Mouse (Mus musculus) neural tube, embryonic 11.5 days (tissue): ENCODE measurements around the gene Tmem88. TPM values are rescaled to one million over a fixed set of nuclear protein-coding genes. Genes with fewer than 3 reads are reported as not detected.

ENCODE experiments used
- ATAC-seq: fragments of 200-750 bp; cut with Nextera tagmentation; 2 replicates; pipeline ENCODE4 v1.8.0; 2017; ENCODE audit warnings: moderate number of reproducible peaks, mild to moderate bottlenecking, moderate TSS enrichment, moderate library complexity; ENCODE audit not compliant: insufficient read depth, low FRiP score, low TSS enrichment
- DNase-seq: peaks from one replicate; pipeline ENCODE4 v3.0.0-alpha.2; 2015; ENCODE audit warnings: low spot score
- H3K27ac ChIP-seq: fragments of 300-500 bp; sonication (generic); 2 replicates; pipeline ENCODE4 v1.5.1; 2014; ENCODE audit warnings: low read depth, mild to moderate bottlenecking, low read length
- H3K27me3 ChIP-seq: fragments of 300-500 bp; sonication (generic); 2 replicates; pipeline ENCODE4 v1.6.1; 2014; ENCODE audit warnings: mild to moderate bottlenecking, low read length, mixed read lengths; ENCODE audit not compliant: control insufficient read depth, insufficient read depth
- H3K36me3 ChIP-seq: fragments of 300-500 bp; sonication (generic); 2 replicates; pipeline ENCODE4 v1.6.1; 2014; ENCODE audit warnings: mild to moderate bottlenecking, low read length, moderate library complexity, mixed read lengths; ENCODE audit not compliant: control insufficient read depth, insufficient read depth
- H3K4me1 ChIP-seq: fragments of 300-500 bp; sonication (generic); 2 replicates; pipeline ENCODE4 v1.6.1; 2014; ENCODE audit warnings: low read length, mixed read lengths; ENCODE audit not compliant: control insufficient read depth, insufficient read depth
- H3K4me2 ChIP-seq: fragments of 300-500 bp; sonication (generic); 2 replicates; pipeline ENCODE4 v1.6.1; 2014; ENCODE audit warnings: low read depth, mild to moderate bottlenecking, moderate library complexity
- H3K4me3 ChIP-seq: fragments of 300-500 bp; sonication (generic); 2 replicates; pipeline ENCODE4 v1.5.1; 2014; ENCODE audit warnings: low read depth, low read length
- H3K9ac ChIP-seq: fragments of 300-500 bp; sonication (generic); 2 replicates; pipeline ENCODE4 v1.6.1; 2014; ENCODE audit warnings: mild to moderate bottlenecking, low read length
- H3K9me3 ChIP-seq: fragments of 300-500 bp; sonication (generic); 2 replicates; pipeline ENCODE4 v1.6.1; 2016; ENCODE audit warnings: low read length; ENCODE audit not compliant: control insufficient read depth
- WGBS: fragments of 180-500 bp; shearing (Covaris S2); extraction: QIAGEN DNeasy Blood & Tissue Kit; methylation state at CpG from one replicate; pipeline ENCODE4 v1.1.7; 2014; 5-methylcytosine and 5-hydroxymethylcytosine counted together
- polyA plus RNA-seq: library from polyadenylated mRNA; unstranded; fragments of >200 nt; fragmentation: Nextera tagmentation; extraction: Ambion mirVana; gene quantifications from 2 replicates; pipeline ENCODE4 v1.2.1, GENCODE M21; 2014

The Tmem88 gene
- polyA plus RNA-seq, 1 experiment from 2014 or later: 13.1 TPM

DNA sequence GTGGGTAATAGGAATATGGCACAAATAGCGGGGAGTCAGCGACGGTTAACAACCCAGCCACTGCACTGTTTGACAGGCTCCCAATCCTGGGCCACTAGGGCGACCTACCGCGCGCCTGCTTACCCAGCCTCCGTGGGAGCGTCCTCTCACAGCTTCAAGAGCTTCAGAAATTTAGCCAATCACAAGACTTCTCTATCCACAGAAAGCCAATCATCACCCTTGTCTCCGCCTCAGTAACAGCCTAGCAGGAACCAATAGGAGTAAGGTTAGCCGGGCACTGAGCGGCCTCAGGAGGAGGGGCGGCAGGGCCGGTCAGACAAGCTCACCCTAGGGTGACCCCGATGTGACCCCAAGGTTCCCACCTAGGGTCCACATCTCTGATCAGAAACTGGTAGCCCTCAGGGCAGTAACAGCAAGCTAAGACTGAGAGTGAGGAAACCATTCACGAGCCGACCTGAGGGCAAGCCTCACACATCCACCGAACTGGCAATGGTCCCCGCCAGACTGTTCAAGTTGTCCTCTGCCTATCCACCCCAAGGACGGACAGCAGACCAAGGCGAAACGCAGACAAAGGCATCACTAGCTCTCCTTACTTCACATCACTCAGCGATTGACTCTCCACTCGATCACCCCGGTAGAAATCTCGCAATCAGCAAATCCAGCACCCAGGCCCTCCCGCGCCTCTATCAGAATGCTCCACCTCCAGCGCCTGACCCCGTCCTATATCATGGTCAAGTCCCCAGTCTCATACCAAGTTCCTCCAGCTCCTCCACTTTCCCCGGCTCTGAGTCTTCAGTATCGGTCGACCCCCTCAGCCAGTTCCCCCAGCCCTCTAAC lies 10.7 kb upstream of the Tmem88 start:
- Histone ChIP-seq H3K9ac (peak overlapping the region; percentile 74), H3K27me3 (no peaks in the 10 kb centered on the region), H3K4me3 (peak overlapping the region; percentile 89), H3K27ac (peak overlapping the region; percentile 84), H3K36me3 (peaks cover 38% of the 10 kb centered on the region), H3K9me3 (no peaks in the 10 kb centered on the region), H3K4me2 (peak overlapping the region; percentile 94), H3K4me1 (peaks cover 32% of the 10 kb centered on the region)
- peak; percentile 76 for DNase-seq
- WGBS: under 1% methylated on average over 33 of the region's 33 CpGs
- ATAC-seq: peak; percentile 64

DNA sequence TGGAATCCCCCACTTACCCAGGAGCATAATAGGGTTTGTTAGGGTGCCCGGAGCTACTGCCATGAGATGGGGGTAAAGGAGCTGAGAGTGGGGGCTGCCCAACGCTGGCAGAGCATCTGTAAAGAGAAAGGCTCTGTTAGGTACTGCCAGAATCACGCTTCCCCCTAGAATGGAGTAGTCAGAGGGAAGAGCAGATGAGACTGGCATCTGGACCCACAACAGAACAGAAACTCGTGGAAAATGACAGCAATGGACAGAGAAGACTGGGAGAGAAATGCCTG lies 9.6 kb upstream of the Tmem88 start:
- Histone ChIP-seq H3K36me3 (peaks cover 41% of the 10 kb centered on the region), H3K4me3 (peak overlapping the region; percentile 89; the same call in 1 of the 2 replicates), H3K9ac (no peak overlapping the region; the same call in 1 of the 2 replicates), H3K27ac (no peak overlapping the region), H3K4me1 (peaks cover 22% of the 10 kb centered on the region), H3K4me2 (no peak overlapping the region), H3K27me3 (no peaks in the 10 kb centered on the region), H3K9me3 (no peaks in the 10 kb centered on the region)
- DNase-seq (no peak), ATAC-seq (no peak)
- WGBS: 90% methylated on average over 4 of the region's 4 CpGs

DNA sequence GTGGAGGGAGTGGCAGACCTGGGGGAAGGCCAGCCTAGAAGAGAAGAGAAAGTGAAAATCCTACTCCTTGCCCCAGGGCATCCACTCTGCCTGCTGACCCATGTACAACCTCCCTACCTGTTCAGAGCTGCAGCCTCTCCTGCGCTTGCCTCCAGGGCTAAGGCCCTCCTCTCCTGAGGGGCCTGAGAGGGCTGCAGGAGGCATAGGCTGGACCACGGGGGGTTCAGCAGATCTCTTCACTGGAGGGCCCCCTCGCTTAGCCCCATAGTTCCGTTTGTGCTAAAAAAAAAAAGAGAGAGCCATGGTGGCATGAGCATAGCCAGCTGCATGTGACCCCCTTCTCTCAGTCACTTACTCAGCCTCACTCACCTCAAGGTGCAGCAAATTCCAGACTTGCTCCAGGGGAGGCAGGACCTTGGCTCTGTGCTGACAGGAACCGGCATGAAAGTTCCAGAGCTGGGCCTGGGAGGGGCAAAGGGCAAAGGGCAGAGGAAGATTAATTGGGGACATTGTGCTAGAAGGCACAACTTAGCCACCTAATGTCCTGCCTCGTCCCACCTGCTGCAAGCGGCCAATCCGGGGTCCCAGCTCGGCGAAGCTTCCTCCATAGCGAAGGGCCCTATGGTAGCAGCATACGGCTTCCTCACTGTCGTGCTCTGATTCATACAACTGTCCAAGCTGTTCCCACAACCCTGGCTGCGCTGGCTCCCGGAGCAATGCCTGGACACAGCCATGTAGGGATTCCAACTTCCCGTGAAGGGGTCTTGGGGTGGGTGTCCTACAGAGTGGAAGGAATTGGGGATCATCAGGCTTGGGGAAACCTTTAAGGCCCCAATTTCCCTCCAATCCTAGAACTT lies 9.1 kb upstream of the Tmem88 start:
- DNase-seq: no peak
- Histone ChIP-seq H3K4me3 (peak overlapping the region; percentile 89; the same call in 1 of the 2 replicates), H3K4me1 (peaks cover 16% of the 10 kb centered on the region), H3K9ac (no peak overlapping the region), H3K36me3 (peaks cover 41% of the 10 kb centered on the region), H3K4me2 (no peak overlapping the region), H3K27ac (no peak overlapping the region), H3K27me3 (no peaks in the 10 kb centered on the region), H3K9me3 (no peaks in the 10 kb centered on the region)
- 89% methylated on average over 16 of the region's 16 CpGs for WGBS
- no peak for ATAC-seq

GRCm38 (mm10) chr11:69406282-69406681 lies 8.2 kb upstream of the Tmem88 start:
- no peak overlapping the region for H3K9ac ChIP-seq
- 90% methylated on average over 19 of the region's 19 CpGs for WGBS
- peaks cover 47% of the 10 kb centered on the region for H3K36me3 ChIP-seq
- H3K4me1 ChIP-seq: peaks cover 11% of the 10 kb centered on the region
- ATAC-seq (no peak), DNase-seq (no peak)
- H3K27ac ChIP-seq: no peak overlapping the region
- no peak overlapping the region for H3K4me2 ChIP-seq
- no peak overlapping the region for H3K4me3 ChIP-seq
- no peaks in the 10 kb centered on the region for H3K27me3 ChIP-seq
- no peaks in the 10 kb centered on the region for H3K9me3 ChIP-seq

DNA sequence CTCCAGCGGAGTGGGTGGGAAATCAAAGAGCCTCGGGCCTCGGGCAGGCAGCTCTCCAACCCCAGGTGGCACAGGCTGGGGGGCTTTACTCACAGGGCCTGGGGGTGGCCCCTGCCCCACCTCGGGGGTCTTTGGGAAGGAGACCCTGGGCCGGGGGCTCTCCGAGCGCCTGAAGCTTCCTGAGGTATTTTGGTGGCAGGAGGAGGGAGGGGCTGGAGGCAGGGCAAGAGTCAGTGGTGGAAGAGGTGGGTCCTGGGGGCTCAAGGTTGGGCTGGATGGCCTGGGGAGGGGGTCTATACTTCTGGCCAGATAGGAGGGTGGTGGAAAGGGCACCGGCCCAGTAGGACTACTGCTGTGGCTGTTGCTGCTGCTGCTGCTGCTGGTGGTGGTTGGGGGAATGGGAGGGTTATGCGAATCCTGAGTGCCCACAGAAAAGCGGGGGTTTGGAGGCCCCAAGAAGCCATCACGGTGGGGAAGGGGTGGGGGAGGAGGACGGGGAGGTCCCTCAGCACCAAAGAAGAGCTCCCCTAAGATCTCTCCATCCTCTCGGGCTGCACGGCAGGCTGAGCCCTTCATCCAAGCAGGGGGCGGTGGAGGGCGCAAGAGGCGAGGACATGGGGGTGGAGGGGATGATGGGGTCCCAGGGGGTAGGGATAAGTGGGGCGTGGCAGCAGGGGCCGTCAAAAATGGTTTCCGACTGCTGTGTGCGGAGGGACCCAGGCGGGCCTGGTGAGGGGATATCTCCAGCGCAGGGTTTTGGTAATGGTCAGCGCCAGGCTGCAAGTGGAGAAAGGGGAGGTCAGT lies 7.6 kb upstream of the Tmem88 start:
- DNase-seq: no peak

DNA sequence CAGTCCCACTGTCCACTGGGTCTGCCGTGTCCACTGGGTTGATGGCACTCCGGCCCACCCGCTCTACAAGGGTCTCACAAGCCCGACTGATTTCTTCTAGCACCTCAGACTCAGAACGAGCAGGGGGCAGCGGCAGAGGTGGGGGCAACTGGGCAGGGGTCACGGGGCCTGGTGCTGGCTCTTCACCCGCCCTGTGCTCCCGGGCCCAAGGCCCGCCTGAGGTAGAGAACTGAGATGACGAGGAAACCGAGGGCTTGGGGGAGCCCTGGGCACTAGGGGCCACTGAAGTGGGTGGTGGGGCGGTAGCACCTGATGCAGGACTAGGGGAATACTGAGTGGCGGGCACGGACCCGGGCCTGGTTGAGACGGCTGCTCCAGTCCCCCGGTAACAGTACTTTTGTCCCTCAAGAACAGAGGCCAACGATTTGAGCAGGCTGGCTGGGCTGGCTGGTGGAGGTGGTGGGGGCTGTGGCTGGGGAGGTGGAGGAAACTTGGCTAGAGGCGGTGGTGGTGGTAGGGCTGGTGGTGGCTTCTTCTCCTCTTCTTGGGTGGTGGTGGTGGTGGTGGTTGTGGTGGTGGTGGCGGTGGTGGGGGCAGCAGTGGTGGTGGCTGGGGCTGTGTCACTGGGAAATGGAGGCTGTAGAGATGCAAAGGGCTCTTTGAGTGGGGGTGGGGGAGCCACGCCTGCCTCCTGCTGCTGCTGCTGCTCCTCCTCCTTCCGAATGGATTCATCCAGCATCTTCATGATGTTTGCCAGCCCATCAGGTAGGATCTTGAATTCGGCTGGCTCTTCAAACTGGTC lies 6.8 kb upstream of the Tmem88 start:
- ATAC-seq (no peak), DNase-seq (no peak)
- Histone ChIP-seq H3K4me1 (peaks cover 12% of the 10 kb centered on the region), H3K4me3 (no peak overlapping the region), H3K36me3 (peaks cover 60% of the 10 kb centered on the region), H3K9ac (no peak overlapping the region), H3K27ac (no peak overlapping the region), H3K4me2 (no peak overlapping the region), H3K27me3 (0 out of 2 replicates have a peak, but pooled peaks cover 2% of the 10 kb centered on the region), H3K9me3 (no peaks in the 10 kb centered on the region)
- WGBS: 95% methylated on average over 18 of the region's 24 CpGs

More for the DNA sequence above, 7.6 kb upstream of the Tmem88 start:
- Histone ChIP-seq H3K4me3 (no peak overlapping the region), H3K27me3 (no peaks in the 10 kb centered on the region), H3K9ac (no peak overlapping the region), H3K4me1 (peaks cover 11% of the 10 kb centered on the region), H3K9me3 (no peaks in the 10 kb centered on the region), H3K27ac (no peak overlapping the region), H3K36me3 (peaks cover 52% of the 10 kb centered on the region), H3K4me2 (no peak overlapping the region)
- ATAC-seq: no peak
- 93% methylated on average over 24 of the region's 24 CpGs for WGBS

- Histone ChIP-seq H3K9me3 (no peaks in the 10 kb centered on the region), H3K36me3 (peaks cover 62% of the 10 kb centered on the region), H3K4me2 (no peak overlapping the region), H3K4me3 (no peak overlapping the region), H3K27ac (no peak overlapping the region), H3K9ac (no peak overlapping the region), H3K4me1 (peaks cover 15% of the 10 kb centered on the region), H3K27me3 (0 out of 2 replicates have a peak, but pooled peaks cover 4% of the 10 kb centered on the region)
- DNase-seq: no peak
- no peak for ATAC-seq
- WGBS: 93% methylated on average over 38 of the region's 38 CpGs
Measured at GRCm38 (mm10) chr11:69403691-69404594, 5.9 kb upstream of the Tmem88 start.
